Mouse (Mus musculus) liver, embryonic 14.5 days (tissue): ENCODE measurements around the gene Kat5.

Experiments
- CTCF ChIP-seq: IDR thresholded peaks from 2 replicates; pipeline ENCODE4 v1.5.1; 2016; ENCODE audit warnings: antibody characterized with exemption, low read depth, control low read depth
- EP300 ChIP-seq: IDR thresholded peaks from 2 replicates; pipeline ENCODE4 v1.6.1; 2016; ENCODE audit warnings: antibody characterized with exemption, low read depth

- TF ChIP-seq EP300: peak; percentile 66; the same call in 1 of the 2 replicates
- TF ChIP-seq CTCF: no peak
Measured at GRCm38 (mm10) chr19:5612762-5613411, 2.9 kb upstream of the Kat5 start.
